Mouse (Mus musculus) thymus, adult 2 months (tissue): ENCODE results near the gene Lamb2.

Experiments
- CTCF ChIP-seq: fragments of 200-500 bp; IDR thresholded peaks from 2 replicates; pipeline ENCODE4 v1.5.1; 2012; ENCODE audit warnings: mild to moderate bottlenecking, control low read depth, low read length, moderate library complexity, borderline replicate concordance; ENCODE audit not compliant: control insufficient read depth, poor library complexity, insufficient read depth; ENCODE audit errors: extremely low read depth
- POLR2A ChIP-seq: fragments of 200-500 bp; IDR thresholded peaks from 2 replicates; pipeline ENCODE4 v1.6.1; 2012; ENCODE audit warnings: mild to moderate bottlenecking, low read length, control low read depth, moderate library complexity; ENCODE audit not compliant: control insufficient read depth, poor library complexity, insufficient read depth; ENCODE audit errors: extremely low read depth

DNA sequence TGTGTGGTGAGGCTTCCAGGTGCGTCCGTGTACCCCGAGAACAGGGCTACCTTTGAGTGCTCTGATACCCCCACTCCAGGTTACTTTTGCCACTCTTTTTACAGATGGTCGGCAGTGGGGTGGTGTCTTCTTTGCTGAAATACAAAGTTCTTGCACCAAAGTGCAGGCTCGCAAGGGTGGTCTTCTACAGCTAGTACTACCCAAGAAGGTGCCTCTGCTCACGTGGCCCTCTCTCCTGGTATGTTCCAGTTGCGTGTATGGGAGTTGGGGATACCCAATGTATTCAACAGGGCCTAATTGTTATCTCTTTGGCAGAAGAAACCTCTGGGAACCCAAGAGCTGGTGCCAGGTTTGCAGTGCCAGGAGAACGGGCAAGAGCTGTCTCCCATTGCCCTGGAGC lies 13.7 kb downstream of the Lamb2 start:
- no peak for TF ChIP-seq CTCF
- no peak for TF ChIP-seq POLR2A
